Mouse (Mus musculus): ENCODE data around the gene Pde4dip.

GRCm38 (mm10) chr3:97933811-97934210 lies 45.3 kb upstream of the Pde4dip start:
- TF ChIP-seq POLR2A (IDR thresholded peaks at IDR 0.05; ENCODE audit: low read depth, low read length) (no peak), CTCF (conservative IDR thresholded peaks at IDR 0.05; ENCODE audit: insufficient read depth, insufficient read length, low read depth, low read length) (no peak)
